Mouse (Mus musculus): ENCODE data around the gene Ankrd2.

- no peak for TF ChIP-seq HCFC1 (IDR thresholded peaks at IDR 0.05; ENCODE audit: low read depth, low read length)
- TF ChIP-seq RAD21 (IDR thresholded peaks at IDR 0.05; ENCODE audit: low read depth, low read length) = no peak
- TF ChIP-seq POLR2AphosphoS2 (IDR thresholded peaks at IDR 0.05; ENCODE audit: low read length) = no peak
- TF ChIP-seq TAL1 (IDR thresholded peaks at IDR 0.05; ENCODE audit: low read length) = no peak
- TF ChIP-seq CTCF (IDR thresholded peaks at IDR 0.05 in 2 of 3, conservative IDR thresholded peaks at IDR 0.05 in 1 of 3; ENCODE audit: control insufficient read depth in 1 of 3, insufficient read depth in 1 of 3, low read depth in 2 of 3, low read length in 3 of 3, poor library complexity in 1 of 3, severe bottlenecking in 1 of 3) = no peak
- no peak for TF ChIP-seq EP300 (IDR thresholded peaks at IDR 0.05; ENCODE audit: low read depth in 1 of 2, low read length in 2 of 2)
- TF ChIP-seq NRF1 (IDR thresholded peaks at IDR 0.05; ENCODE audit: insufficient read depth, low read depth, low read length, poor library complexity, severe bottlenecking) = no peak
- no peak for TF ChIP-seq SMC3 (IDR thresholded peaks at IDR 0.05; ENCODE audit: low read depth, low read length)
Measured at GRCm38 (mm10) chr19:42001253-42001980, 34.4 kb upstream of the Ankrd2 start.

All from MEL (cell line).